Mouse (Mus musculus) gastrocnemius, adult 18-20 months (tissue): ENCODE data around the gene Nf1. TPM values are rescaled to one million over a fixed set of nuclear protein-coding genes. Genes with fewer than 3 reads are reported as not detected.

Source experiments
- DNase-seq: peaks from one replicate; pipeline ENCODE4 v3.0.0; 2021; ENCODE audit warnings: low spot score
- total RNA-seq, 2 experiments: library from RNA; stranded (reverse); gene quantifications; 2 replicates each; pipeline ENCODE4 v1.2.3; 2021

The Nf1 gene
- total RNA-seq, 2 experiments from 2014 or later = 13.9 to 18.6 TPM

DNA sequence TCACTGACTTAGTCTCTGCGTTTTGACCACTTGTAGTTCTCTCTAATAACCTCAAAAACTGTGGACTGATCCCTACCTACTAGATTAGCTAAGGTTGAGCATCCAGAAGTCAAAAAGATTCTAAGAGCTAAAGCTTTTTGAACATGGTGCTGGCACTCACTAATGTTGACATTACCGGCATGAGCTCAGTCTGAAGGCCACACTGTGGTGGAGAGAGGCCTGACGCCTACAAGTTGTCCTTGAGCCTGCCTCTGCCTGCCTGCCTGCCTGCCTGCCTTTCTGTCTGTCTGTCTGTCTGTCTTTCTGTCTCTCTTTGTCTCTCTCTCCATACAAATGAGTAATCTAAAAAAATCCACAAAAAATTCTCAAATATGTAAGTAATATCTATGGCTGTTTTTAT lies 118.4 kb downstream of the Nf1 start:
- no peak for DNase-seq

DNA sequence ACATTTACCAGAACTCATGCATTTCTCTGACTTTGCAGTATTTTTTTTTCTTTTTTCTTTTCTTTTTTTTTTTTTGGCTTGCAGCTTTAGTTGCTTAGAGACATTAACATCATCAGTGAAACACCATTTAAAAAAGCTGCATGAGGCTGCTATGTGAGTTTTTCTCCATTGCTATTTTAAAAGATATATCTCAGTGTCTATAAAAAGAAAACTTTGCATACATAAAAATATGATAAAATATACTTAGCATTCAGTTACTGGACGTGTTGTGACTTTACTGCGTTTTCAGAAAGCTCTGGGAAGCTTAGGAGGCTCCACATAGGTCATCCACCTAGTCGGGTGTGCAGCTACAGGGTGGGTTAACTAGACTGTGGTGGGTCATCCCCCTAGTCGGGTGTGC lies 120.4 kb downstream of the Nf1 start:
- no peak for DNase-seq

DNA sequence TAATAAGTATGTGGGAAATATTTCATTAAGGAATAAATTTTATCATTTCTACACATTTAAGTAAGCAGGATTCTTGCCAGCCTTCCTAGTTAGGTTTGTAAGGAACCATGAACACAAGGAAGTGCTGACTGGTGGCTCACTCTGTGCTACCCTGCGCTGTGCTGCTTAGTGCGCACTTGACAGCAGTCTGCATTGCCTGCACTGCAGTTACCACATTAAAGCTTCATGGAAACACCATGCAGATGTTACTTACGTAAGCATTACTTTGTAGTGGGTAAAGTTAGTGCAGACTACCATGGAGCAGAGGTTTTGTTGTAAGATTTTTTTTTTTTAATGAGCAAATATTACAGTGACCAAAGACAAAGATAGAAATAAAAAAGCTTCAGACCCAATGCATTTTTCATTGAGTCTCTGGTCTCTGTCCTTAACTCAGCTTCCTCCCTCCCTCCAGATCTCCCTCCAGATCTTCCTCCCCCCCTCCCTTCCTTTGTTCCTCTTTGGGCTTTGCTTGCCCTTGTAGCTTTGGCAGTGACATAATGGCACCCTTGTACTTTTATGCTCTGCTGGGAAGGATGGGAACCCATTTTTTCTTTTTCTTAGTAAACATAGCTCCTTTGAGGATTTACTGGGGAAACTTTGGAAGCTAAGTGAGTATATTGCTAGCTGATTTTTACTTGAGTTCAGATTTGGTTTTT lies 121.4 kb downstream of the Nf1 start:
- no peak for DNase-seq

DNA sequence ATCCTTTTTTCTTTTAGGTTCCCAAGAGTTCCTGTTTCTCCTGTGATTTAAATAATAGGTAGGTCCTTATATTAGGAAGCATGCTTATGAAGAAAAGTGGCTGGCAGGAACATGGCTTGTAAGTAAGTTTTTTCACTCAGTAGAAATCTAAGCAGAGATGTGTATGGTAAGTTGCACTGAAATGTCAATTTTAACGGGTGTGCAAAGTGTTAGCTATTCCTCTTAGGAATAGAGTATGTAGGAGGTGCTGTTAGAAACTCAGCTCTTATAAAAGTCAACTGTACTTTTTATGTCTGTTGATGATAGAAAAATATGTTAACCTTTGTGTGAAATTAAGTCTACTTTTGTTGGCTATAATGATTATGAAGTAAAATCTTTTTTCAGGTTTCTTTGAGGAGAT lies 128.6 kb downstream of the Nf1 start:
- DNase-seq = no peak

DNA sequence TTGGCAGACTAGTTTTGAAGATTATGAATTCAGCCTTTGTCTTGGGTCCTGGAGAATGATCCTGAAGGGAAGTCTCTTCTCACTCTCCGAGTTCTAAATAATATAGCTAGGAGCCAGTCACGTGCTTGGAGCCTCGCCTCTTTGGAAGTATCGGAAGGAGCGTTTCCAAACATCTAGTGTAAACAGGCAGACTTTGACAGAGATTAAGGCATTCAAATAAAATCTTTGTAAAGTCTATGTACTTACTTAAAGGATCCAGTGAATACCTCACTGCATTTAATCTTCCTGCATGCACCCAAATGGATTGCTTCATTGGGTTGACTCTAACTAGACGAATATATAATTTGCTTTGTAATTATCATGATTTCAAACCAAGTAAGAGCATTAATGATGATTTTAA lies 143.9 kb downstream of the Nf1 start:
- no peak for DNase-seq

DNA sequence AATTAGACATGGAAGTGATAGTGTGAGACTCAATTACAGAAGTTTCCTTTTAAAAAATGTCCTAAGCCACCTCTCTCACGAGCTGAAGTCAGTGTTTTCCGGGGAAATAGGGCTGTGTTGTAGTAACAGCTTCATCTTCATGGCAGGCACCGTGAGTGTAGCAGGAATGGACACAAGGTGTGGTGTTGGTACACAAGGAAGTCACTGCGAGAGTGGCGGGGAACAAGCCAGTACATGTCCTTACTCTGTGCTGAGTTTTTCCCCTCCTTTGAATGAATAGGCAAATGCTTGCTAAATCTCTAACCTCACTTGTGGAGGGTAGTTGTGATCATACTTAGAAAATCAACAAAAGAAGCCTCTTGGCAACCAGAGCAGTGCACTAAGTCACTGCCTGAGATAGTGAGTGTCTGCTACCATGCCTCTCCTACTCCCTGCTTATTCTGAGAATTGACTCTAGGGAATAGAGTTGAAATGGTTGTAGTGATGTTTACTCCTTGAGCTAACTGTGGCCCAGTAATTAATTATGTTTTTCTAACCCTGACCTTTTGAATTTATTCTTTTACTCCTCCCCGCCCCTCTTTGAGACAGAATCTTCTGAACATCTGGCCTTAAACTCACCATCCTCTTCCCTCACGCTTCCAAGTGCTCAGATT lies 144.5 kb downstream of the Nf1 start:
- DNase-seq = no peak

DNA sequence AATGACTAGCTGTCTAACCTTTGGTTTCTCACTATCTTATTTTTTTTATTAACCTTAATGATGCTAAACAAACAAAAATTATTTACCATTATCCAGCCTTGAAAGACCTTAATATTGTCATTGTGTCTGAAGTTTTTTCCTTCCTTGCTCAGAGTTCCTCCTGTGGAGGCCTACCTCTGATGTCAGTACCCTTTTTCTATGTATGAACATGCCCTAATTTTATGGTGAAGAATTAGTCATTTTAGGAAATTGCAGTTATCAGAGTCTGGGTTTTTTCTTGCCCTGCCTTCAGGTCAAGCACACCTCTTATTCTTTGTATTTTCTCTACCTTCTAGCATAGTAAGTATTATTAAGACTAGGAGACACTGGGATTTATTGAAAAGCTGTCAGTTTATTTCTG lies 145.2 kb downstream of the Nf1 start:
- no peak for DNase-seq

DNA sequence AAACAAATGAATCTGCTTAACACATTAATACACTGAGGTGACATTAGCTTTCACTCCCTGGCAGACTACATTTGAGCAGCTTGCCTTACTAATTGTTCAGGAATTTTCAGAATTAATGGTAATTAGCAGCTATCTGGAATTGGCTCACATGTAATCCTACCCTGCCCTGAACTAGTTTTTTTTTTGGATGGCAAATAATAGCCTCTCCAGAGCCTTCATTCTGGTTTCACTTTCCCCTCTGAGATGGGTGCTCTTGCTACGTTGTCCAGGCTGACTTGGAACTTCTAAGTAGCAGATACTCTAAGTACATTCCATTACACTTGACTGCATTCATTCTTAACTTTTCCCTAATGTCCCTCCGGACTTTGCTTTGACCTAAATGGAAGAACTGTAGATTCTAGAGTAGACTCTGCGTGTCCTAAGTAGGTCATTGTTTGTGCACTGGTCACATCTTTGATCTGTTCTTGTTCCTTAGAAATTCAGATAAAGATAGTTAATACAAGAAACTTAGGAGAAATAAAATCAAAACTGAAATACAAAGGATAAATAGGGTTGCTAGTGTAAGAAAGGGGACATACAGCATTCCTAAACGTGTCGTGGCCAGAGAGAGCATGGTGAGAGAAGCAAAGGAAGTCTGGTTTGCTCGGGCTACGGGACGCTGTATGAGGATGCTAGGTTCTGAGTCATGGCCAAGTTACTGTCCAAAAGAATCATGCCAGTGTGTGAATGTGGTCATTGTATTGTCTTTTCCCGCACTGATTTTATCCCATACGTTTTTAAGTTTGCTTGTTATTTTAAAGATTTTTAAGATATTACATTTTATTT lies 155.7 kb downstream of the Nf1 start:
- no peak for DNase-seq

DNA sequence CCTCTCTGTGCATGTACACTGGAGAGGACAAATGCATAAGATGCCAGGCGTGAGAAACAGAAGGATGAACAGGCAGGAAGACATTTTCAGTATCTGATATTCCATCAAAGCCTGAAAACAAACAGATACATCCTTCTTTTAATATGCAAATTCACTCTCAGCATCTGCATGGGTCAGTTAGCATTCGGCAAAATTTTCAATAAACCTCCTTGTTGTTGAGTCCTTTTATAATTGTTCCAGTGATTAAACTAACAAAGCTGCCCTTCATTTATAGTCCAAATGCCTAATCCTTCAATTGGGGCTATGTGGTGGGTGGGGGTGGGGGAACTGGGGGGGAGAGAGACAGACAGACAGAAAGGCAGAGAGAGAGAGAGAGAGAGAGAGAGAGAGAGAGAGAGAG lies 163.4 kb downstream of the Nf1 start:
- no peak for DNase-seq

DNA sequence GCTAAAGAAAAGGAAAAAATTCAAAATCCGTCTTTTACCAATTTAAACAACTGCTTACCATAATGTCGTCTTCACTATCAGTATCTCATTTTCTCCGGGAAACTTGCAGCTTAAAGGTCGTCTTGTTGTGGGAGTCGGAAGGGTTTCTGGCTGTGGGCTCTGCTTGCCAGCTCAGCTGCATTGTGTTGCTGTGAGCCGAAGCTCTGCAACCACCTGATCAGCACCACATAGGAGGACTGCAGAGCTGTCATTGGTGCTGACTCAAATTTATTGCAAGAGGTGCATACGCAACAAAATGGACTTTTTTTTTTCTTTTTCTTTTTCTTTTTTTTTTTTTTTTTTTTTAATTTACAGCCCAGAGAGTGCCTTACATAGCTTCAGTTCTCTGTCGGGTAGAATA lies 164.4 kb downstream of the Nf1 start, which contains the start of gene Omg:
TSS of gene Omg (minus strand) at position 240 of the 400 bp plus-strand sequence.
- DNase-seq = no peak

DNA sequence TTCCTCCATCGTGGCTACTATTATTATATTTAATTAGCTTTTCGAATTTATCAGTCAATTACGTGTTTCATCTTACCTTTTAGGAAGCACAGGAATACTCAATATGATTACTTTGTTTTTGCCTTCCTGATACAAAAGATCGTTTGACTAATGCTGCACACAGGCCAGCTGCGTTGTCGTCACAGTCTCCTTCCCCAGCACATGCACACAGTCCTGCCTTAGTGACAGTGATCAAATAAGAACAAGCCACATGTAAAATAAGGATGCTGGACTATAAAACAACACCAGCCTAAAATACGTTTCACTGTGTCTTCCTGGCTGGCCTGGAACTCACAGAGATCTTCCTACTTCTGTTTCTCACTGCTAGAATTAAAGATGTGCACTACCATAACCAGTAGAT lies 165.0 kb downstream of the Nf1 start:
- DNase-seq = no peak

DNA sequence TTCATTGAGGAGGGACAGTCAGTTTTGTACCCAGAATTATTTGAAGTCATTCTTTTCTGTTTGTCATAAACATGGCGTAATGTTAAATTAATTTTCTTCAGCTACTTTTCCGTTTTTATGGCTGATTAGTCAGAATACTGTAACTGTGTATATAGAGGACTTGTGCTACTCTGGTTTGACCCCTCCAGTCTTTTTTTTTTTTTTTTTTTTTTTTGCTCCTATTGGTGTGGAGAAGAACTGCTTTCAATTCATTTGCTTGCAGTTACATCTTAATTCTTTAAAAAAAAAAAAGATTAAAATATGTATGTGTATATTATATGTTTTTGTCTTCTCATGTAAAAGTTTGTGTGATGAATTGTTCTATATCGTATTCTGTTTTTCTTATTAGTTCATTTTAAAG lies 172.5 kb downstream of the Nf1 start:
- no peak for DNase-seq

DNA sequence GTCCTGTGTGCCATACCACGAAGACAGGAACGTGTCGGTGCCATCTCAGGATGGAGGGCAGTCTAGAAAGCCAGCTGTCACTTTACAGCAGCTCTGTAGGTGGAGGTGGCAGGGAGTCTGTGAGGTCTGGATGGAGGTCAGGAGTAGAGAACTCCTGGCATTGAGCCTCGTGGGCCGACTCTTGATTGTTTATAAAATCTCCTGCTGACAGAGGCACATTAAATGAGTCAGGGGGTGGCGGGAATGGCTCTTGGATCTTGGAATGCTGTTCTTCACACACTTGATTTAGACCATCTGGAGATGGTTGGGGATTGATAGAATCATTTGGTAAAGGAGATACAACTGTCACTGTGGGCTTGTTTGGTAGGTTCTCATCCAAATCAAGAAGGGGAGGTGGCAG lies 175.8 kb downstream of the Nf1 start:
- DNase-seq = no peak

DNA sequence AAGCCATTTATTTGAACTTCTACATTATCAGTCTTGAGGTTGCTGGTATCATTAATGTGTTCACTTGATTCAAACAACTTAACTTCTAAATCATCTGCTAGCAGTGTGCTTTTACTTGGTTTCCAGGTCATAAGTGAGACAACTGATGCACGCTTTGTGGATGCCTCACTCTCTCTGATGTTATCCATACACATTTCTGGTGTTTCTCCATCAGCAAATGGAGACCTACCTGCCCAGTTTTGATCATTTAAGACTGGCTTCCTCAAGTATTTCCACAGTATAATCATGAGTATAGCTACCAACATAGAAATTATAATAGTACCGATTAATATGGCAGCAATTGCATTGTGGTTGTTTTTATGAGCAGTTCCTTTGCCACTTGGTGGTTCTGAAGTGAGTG lies 176.3 kb downstream of the Nf1 start:
- DNase-seq = no peak

DNA sequence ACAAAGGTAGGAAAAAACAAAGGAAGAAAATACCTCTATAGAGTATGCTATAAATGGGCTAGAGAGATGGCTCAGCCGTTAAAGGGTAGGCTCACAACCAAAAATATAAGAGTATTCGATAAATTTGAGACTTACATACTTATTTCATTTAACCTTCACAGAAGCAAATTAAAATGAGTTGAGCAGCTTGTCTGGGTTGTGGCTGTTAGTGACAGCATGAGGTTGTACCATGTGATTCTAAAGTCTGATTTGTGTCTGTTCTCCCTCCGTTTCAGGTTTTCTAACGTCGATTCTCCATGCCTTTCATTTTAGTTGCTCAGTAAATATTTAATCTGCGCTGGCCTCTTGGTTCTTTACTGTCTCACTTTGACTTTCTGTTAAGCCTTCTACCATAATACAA lies 179.8 kb downstream of the Nf1 start:
- no peak for DNase-seq

DNA sequence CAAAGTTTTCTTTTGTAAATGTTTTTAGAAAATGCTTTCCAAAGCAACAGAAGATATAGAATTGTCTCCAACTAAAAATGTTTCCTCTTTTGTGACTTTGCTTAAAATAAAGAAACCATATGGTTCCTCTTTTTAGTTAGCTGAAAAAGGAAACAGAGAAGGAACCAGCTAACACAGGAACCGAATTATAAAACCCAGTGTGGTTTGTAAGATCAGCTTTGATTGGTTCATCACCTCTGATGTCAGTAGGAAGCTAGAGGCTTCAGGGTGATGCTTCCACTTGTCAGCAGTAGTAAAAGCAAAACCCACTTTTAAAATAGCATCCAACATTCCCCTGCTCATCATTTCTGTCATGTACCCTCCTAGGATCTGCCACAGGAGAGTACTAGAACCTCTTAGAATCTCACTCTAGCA lies 180.4 kb downstream of the Nf1 start:
- DNase-seq = no peak

DNA sequence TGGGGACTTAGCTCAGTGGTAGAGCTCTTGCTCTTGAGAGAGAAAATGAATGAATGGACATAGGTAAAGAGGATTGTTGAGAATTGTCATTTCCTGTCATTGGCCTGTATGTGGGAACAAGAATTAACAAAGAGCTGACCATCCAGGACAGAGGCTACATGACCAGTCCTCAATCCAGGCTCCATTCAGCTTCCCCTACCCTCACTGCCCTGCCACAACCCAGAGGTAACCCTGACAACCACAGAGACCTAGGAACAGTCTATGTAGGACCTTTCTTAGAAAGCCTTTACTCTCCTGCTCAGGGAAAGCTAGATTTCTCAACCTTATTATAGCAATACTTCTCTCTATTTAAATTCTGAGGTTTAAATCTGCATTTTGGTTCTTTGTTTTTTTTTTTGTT lies 181.3 kb downstream of the Nf1 start:
- no peak for DNase-seq

DNA sequence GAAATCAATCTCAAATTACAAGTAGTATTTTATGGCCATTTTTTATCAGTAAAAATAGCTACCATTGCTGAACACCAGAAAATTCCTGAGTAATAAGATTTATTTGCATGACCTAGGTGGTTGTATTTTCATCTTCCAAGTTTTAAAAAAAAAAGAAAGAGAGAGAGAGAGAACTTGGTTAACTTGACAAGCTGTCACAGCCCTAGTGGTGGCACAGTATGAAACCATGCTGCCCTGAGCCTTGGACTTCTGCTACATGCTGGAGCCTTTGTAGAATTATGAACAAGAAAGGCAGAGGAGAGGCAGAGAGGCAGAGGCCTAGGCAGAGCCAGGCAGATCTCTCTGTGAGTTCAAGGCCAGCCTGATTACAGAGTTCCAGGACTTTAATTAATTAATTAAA lies 182.4 kb downstream of the Nf1 start:
- no peak for DNase-seq

DNA sequence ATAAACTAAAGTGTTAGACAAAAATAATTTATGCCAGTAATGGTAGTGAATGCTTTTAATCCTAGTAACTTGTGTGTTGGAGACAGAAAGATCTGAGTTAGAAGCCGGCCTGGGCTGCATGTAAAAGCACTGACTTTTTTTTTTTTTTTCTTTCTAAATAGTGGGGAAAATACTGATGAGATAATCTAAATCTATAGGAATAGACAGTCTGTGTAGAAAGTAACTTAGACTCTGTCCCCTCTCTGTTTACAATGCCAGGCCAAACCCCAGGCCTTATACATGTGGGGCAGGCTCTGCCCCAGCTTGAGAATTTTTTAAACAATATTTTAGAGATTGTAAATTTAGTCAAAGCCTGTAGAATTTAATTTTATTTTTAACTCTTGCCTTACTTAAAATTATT lies 183.5 kb downstream of the Nf1 start:
- no peak for DNase-seq

DNA sequence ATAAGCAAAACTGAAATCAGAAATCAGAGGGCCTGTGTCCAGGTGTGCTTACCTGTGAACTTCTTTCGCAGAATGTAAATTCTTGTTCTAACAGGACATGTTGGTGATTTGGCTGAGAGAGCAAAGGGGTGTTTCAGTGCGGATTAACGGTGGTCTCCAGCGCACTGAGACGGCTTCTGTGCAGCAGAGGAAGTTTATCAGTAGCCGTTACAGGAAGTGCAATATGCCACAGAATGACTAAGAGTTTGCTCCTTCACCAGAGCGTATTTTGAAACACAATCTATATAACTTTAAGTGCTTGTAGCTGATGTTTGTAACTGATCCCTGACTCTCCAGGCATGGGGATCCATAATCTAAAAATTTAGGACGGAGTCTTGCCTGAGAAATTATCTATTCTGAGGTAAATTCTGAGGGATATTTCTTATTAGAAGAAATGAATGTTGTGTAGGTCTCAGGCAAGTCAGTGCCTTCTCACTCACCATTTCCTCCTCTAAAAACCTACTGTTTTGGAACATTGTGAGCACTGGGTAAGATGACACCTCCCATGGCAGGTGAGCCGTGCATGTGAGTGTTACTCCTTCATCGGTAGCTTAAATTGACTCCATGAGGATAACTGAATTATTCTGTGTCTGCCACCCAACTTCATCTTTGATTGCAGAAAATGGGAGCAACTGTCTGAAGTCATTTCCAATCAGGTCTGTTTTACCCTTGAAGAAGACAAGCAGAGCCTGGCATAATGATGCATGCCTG lies 184.2 kb downstream of the Nf1 start, which contains the start of gene Evi2b:
TSS of gene Evi2b (minus strand) at position 203 of the 750 bp plus-strand sequence.
- DNase-seq = no peak

DNA sequence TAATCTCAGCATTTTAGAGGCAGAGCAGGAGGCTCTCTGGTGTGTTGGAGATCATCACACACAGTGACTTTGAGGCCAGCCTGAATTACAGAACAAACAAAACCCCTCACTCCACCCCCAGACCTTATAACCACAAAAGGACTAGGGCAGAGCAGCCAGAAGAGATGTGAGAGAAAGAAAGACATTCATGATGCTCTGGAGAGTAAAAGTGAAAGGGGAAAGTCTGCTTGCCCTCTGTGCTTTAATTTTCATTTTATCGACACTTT lies 184.8 kb downstream of the Nf1 start:
- no peak for DNase-seq

DNA sequence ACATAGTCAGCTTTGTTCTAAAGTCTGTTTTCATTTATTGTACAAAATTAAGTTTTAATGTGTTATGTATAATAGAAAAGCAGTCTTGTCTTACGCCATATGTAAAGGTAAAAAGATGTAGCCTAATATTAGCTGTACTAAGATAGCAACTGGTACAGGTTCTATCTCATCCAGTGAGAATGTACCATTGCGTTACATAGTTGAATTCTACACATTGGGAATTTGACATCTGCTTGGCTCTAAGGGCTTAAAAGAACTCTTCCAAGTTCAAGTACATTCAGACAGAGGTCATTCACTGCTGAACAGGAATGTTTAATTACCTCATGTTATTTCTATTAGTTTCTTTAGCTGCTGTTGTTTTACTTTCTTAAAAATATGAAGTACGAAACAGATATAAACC lies 187.1 kb downstream of the Nf1 start:
- DNase-seq = no peak
